Mouse (Mus musculus): ENCODE results near the gene Ccng2. TPM values are rescaled to one million over a fixed set of nuclear protein-coding genes. Genes with fewer than 3 reads are reported as not detected.
A peak's percentile ranks its signal among the peaks of the same experiment; 100 is the strongest.

Ccng2 gene
- polyA plus RNA-seq, 1 experiment from 2014 or later: 63.3 TPM

GRCm38 (mm10) chr5:93256820-93257405 is 10.1 kb upstream of the Ccng2 start:
- no peak overlapping the region for H3K27ac ChIP-seq (ENCODE audit: low read depth, low read length)

GRCm38 (mm10) chr5:93259349-93259748 is 7.7 kb upstream of the Ccng2 start:
- no peaks in the 10 kb centered on the region for H3K36me3 ChIP-seq (ENCODE audit: control insufficient read depth, insufficient read depth, low read length)
- H3K27ac ChIP-seq (ENCODE audit: low read depth, low read length): no peak overlapping the region
- no peaks in the 10 kb centered on the region for H3K27me3 ChIP-seq (replicated peaks; ENCODE audit: control insufficient read depth, insufficient read depth, low read length)
- H3K9ac ChIP-seq (ENCODE audit: low read depth, low read length): no peak overlapping the region
- H3K9me3 ChIP-seq (ENCODE audit: control insufficient read depth, low read length): no peaks in the 10 kb centered on the region
- H3K4me3 ChIP-seq (ENCODE audit: low read length): no peak overlapping the region
- no peaks in the 10 kb centered on the region for H3K4me1 ChIP-seq (ENCODE audit: control insufficient read depth, insufficient read depth, low read depth, low read length)
- H3K4me2 ChIP-seq (ENCODE audit: low read length): no peak overlapping the region
- no peak for ATAC-seq

More at GRCm38 (mm10) chr5:93256820-93257405, 10.1 kb upstream of the Ccng2 start:
- no peak for ATAC-seq
- Histone ChIP-seq H3K4me1 (ENCODE audit: control insufficient read depth, insufficient read depth, low read depth, low read length) (no peaks in the 10 kb centered on the region), H3K36me3 (ENCODE audit: control insufficient read depth, insufficient read depth, low read length) (no peaks in the 10 kb centered on the region), H3K27me3 (replicated peaks; ENCODE audit: control insufficient read depth, insufficient read depth, low read length) (no peaks in the 10 kb centered on the region), H3K9me3 (ENCODE audit: control insufficient read depth, low read length) (no peaks in the 10 kb centered on the region), H3K9ac (ENCODE audit: low read depth, low read length) (no peak overlapping the region), H3K4me2 (ENCODE audit: low read length) (no peak overlapping the region), H3K4me3 (ENCODE audit: low read length) (no peak overlapping the region)

GRCm38 (mm10) chr5:93260983-93261382 is 6.1 kb upstream of the Ccng2 start:
- 69% methylated on average over 3 of the region's 3 CpGs for WGBS
- no peak overlapping the region for H3K9ac ChIP-seq (ENCODE audit: low read depth, low read length)
- no peaks in the 10 kb centered on the region; the same call in 1 of the 2 replicates for H3K4me1 ChIP-seq (ENCODE audit: control insufficient read depth, insufficient read depth, low read depth, low read length)
- H3K27me3 ChIP-seq (replicated peaks; ENCODE audit: control insufficient read depth, insufficient read depth, low read length): no peaks in the 10 kb centered on the region
- H3K36me3 ChIP-seq (ENCODE audit: control insufficient read depth, insufficient read depth, low read length): no peaks in the 10 kb centered on the region
- no peak overlapping the region for H3K4me3 ChIP-seq (ENCODE audit: low read length)
- no peak for ATAC-seq
- H3K4me2 ChIP-seq (ENCODE audit: low read length): no peak overlapping the region
- no peak overlapping the region for H3K27ac ChIP-seq (ENCODE audit: low read depth, low read length)
- H3K9me3 ChIP-seq (ENCODE audit: control insufficient read depth, low read length): no peaks in the 10 kb centered on the region

GRCm38 (mm10) chr5:93262751-93263150 is 4.3 kb upstream of the Ccng2 start:
- no peaks in the 10 kb centered on the region for H3K27me3 ChIP-seq (replicated peaks; ENCODE audit: control insufficient read depth, insufficient read depth, low read length)
- H3K4me1 ChIP-seq (ENCODE audit: control insufficient read depth, insufficient read depth, low read depth, low read length): no peaks in the 10 kb centered on the region; the same call in 1 of the 2 replicates
- no peak for ATAC-seq
- H3K4me3 ChIP-seq (ENCODE audit: low read length): no peak overlapping the region
- no peak overlapping the region for H3K9ac ChIP-seq (ENCODE audit: low read depth, low read length)
- H3K9me3 ChIP-seq (ENCODE audit: control insufficient read depth, low read length): no peaks in the 10 kb centered on the region
- no peak overlapping the region for H3K4me2 ChIP-seq (ENCODE audit: low read length)
- 89% methylated on average over 2 of the region's 2 CpGs for WGBS
- H3K27ac ChIP-seq (ENCODE audit: low read depth, low read length): no peak overlapping the region
- no peaks in the 10 kb centered on the region for H3K36me3 ChIP-seq (ENCODE audit: control insufficient read depth, insufficient read depth, low read length)

- no peaks in the 10 kb centered on the region for H3K36me3 ChIP-seq (ENCODE audit: control insufficient read depth, insufficient read depth, low read length)
- no peak for ATAC-seq
- 78% methylated on average over 6 of the region's 6 CpGs for WGBS
- no peaks in the 10 kb centered on the region for H3K27me3 ChIP-seq (replicated peaks; ENCODE audit: control insufficient read depth, insufficient read depth, low read length)
- no peak overlapping the region for H3K9ac ChIP-seq (ENCODE audit: low read depth, low read length)
- H3K9me3 ChIP-seq (ENCODE audit: control insufficient read depth, low read length): no peaks in the 10 kb centered on the region
- H3K4me3 ChIP-seq (ENCODE audit: low read length): no peak overlapping the region
- no peaks in the 10 kb centered on the region; the same call in 1 of the 2 replicates for H3K4me1 ChIP-seq (ENCODE audit: control insufficient read depth, insufficient read depth, low read depth, low read length)
- H3K4me2 ChIP-seq (ENCODE audit: low read length): no peak overlapping the region
- H3K27ac ChIP-seq (ENCODE audit: low read depth, low read length): no peak overlapping the region
These were observed 3.5 kb upstream of the Ccng2 start for GRCm38 (mm10) chr5:93263396-93264075.

- H3K4me1 ChIP-seq (ENCODE audit: control insufficient read depth, insufficient read depth, low read depth, low read length): peaks cover 4% of the 10 kb centered on the region
- H3K27ac ChIP-seq (ENCODE audit: low read depth, low read length): no peak overlapping the region
- H3K9me3 ChIP-seq (ENCODE audit: control insufficient read depth, low read length): no peaks in the 10 kb centered on the region
- H3K27me3 ChIP-seq (replicated peaks; ENCODE audit: control insufficient read depth, insufficient read depth, low read length): no peaks in the 10 kb centered on the region
- no peak for ATAC-seq
- H3K9ac ChIP-seq (ENCODE audit: low read depth, low read length): no peak overlapping the region
- H3K4me3 ChIP-seq (ENCODE audit: low read length): no peak overlapping the region
- H3K4me2 ChIP-seq (ENCODE audit: low read length): no peak overlapping the region
- 83% methylated on average over 1 of the region's 1 CpGs for WGBS
- no peaks in the 10 kb centered on the region for H3K36me3 ChIP-seq (ENCODE audit: control insufficient read depth, insufficient read depth, low read length)
These were observed 2.8 kb upstream of the Ccng2 start for GRCm38 (mm10) chr5:93264136-93264700.

GRCm38 (mm10) chr5:93265164-93265800 is 1.8 kb upstream of the Ccng2 start:
- no peaks in the 10 kb centered on the region for H3K36me3 ChIP-seq (ENCODE audit: control insufficient read depth, insufficient read depth, low read length)
- H3K27me3 ChIP-seq (replicated peaks; ENCODE audit: control insufficient read depth, insufficient read depth, low read length): no peaks in the 10 kb centered on the region
- no peak overlapping the region for H3K27ac ChIP-seq (ENCODE audit: low read depth, low read length)
- H3K9ac ChIP-seq (ENCODE audit: low read depth, low read length): no peak overlapping the region
- peaks cover 14% of the 10 kb centered on the region for H3K4me1 ChIP-seq (ENCODE audit: control insufficient read depth, insufficient read depth, low read depth, low read length)
- H3K4me3 ChIP-seq (ENCODE audit: low read length): no peak overlapping the region
- H3K9me3 ChIP-seq (ENCODE audit: control insufficient read depth, low read length): no peaks in the 10 kb centered on the region
- no peak for ATAC-seq
- WGBS: 84% methylated on average over 7 of the region's 7 CpGs
- no peak overlapping the region for H3K4me2 ChIP-seq (ENCODE audit: low read length)

GRCm38 (mm10) chr5:93265801-93266580 is 1.1 kb upstream of the Ccng2 start:
- Histone ChIP-seq H3K9ac (ENCODE audit: low read depth, low read length) (0 out of 2 replicates have a peak overlapping the region, but pooled peaks have one; percentile 27), H3K36me3 (ENCODE audit: control insufficient read depth, insufficient read depth, low read length) (peaks cover 5% of the 10 kb centered on the region), H3K4me3 (ENCODE audit: low read length) (peak overlapping the region; percentile 92), H3K27ac (ENCODE audit: low read depth, low read length) (peak overlapping the region; percentile 87), H3K27me3 (replicated peaks; ENCODE audit: control insufficient read depth, insufficient read depth, low read length) (no peaks in the 10 kb centered on the region), H3K9me3 (ENCODE audit: control insufficient read depth, low read length) (no peaks in the 10 kb centered on the region), H3K4me1 (ENCODE audit: control insufficient read depth, insufficient read depth, low read depth, low read length) (peaks cover 14% of the 10 kb centered on the region), H3K4me2 (ENCODE audit: low read length) (peak overlapping the region; percentile 61)
- ATAC-seq: no peak
- WGBS: 70% methylated on average over 13 of the region's 13 CpGs

Data from hindbrain, embryonic 16.5 days (tissue).